Mouse (Mus musculus) megakaryocyte progenitor cell, adult 5-6 weeks (primary cell): ENCODE results near the gene Mki67. TPM values are rescaled to one million over a fixed set of nuclear protein-coding genes. Genes with fewer than 3 reads are reported as not detected.

Source experiments
- ATAC-seq: replicated peaks from 2 replicates; pipeline ENCODE4 v1.8.0; 2016; ENCODE audit warnings: mild to moderate bottlenecking, moderate TSS enrichment, inconsistent platforms; ENCODE audit not compliant: poor library complexity
- total RNA-seq, 2 experiments: library from RNA; stranded (forward) in 1 of 2; stranded (reverse) in 1 of 2; fragments of 157-497, 149-512 nt in 1 of 2; fragments of 200-1000 nt in 1 of 2; gene quantifications; 2 replicates each; pipeline versions ENCODE4 v1.2.3 to v1.2.4; 2015 to 2017

The Mki67 gene
- total RNA-seq, 2 experiments from 2014 or later = 247 to 403 TPM

GRCm38 (mm10) chr7:135676722-135677121 lies 39.4 kb downstream of the Mki67 start:
- ATAC-seq = no peak

GRCm38 (mm10) chr7:135673576-135673975 lies 42.6 kb downstream of the Mki67 start:
- ATAC-seq = no peak

GRCm38 (mm10) chr7:135668852-135669739 lies 47.1 kb downstream of the Mki67 start:
- peak; percentile 66 for ATAC-seq

GRCm38 (mm10) chr7:135666314-135666713 lies 49.8 kb downstream of the Mki67 start:
- peak; percentile 67 for ATAC-seq

GRCm38 (mm10) chr7:135664211-135664610 lies 52.0 kb downstream of the Mki67 start:
- ATAC-seq = no peak

DNA sequence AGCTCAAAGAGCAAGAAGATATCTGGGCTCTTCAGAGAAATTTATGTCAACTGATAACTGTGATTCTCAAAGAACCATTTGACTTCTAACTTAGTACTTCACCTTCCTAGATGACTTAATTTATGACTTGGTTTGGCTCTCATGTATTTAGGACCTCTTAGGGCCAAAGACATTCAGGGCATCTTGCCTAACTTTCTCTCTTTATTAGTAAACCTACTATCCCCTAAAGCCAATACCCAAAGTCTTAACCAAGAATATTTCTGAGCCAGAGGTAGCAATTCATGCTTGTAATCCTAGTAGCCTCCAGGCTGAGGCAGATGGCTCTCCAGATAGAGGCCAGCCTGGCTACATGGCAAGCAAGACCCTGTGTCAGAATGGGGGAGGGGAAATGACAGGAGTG lies 55.8 kb downstream of the Mki67 start:
- ATAC-seq = no peak

DNA sequence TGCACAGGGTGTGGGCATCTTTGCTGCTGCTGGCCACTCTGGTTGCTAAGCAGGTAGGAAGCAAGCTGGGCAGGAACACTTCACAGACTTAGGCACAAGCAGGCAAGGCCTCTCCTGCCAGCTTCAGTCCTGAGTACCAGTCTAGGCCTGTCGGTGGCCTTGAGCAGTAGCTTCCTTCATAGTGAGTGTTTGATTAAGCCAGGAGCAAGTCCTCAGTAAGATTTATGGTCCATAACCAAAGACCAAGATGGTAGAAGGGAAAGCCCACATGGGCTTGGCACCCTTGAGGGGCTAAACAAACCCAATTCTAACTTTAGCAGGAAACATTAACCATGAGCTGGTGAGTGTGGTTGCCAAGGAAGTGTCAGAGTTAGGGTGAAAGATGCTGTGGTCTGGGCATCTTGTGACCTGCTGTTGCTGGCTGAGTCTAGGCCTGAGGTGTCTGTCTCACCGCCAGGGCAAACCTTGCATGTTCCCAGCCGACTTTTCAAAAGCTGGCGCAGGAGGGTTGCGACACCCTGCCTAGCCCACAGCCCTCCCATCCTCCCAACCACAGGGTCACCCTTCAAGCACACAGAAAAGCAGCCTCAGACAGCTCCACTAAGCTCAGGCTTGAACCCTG lies 56.7 kb downstream of the Mki67 start:
- ATAC-seq = peak; percentile 77

GRCm38 (mm10) chr7:135658150-135658549 lies 58.0 kb downstream of the Mki67 start:
- no peak for ATAC-seq

- peak; percentile 56 for ATAC-seq
Measured at GRCm38 (mm10) chr7:135655113-135655512, 61.0 kb downstream of the Mki67 start.

DNA sequence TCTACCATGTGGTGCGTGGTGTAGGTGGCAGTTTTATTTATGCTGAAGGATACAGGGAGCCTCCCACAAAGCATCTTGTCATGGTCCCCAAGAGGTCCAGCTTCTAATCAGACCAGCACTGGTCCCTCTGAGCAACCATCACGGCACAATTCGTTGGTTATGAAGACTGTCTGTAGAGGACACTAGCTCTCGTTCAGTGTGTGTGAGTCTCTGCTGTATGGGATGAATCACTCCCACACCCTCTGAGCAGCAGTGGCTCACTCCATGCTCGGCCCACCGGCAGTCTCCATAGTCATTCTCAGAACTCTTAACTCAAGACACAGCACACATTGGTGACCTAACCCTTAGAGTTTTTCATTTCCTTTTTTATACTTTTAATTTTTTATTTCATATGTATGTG lies 61.9 kb downstream of the Mki67 start:
- no peak for ATAC-seq

GRCm38 (mm10) chr7:135653601-135654000 lies 62.6 kb downstream of the Mki67 start:
- no peak for ATAC-seq

GRCm38 (mm10) chr7:135652781-135653180 lies 63.4 kb downstream of the Mki67 start:
- no peak for ATAC-seq

DNA sequence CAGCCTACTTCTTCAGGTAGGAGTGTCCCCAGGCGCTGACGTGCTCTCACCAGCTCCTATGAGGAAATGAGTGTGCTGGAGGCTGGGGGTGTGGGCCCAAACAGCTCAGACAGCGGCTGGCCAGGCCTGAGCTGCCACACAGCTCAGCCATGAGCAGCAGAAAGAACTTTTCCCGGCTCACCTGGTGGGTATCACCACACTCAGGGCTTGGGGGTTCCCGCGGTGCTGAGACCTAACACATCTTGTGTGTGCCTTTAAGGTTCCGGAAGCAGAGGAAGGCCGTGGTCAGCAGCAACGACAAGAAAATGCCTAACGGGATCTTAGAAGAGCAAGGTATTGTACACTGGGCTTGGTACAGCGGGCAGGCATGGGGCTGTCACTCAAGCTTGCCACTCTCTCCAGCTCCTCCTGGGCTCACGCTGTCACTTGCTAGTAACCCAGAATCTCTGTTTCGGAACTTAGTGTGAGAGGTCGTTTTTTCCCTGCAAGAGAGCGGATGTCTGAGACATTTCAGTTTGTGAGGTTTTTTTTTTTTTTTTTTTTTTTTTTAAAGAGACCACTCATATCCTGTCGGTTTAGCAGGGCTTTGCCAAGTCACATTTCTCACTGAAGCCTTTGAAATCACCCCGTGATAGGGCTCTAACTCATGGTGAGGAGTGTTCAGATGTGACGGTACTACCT lies 64.2 kb downstream of the Mki67 start:
- peak; percentile 35 for ATAC-seq

- peak; percentile 49 for ATAC-seq
Measured at GRCm38 (mm10) chr7:135650061-135650460, 66.1 kb downstream of the Mki67 start.

DNA sequence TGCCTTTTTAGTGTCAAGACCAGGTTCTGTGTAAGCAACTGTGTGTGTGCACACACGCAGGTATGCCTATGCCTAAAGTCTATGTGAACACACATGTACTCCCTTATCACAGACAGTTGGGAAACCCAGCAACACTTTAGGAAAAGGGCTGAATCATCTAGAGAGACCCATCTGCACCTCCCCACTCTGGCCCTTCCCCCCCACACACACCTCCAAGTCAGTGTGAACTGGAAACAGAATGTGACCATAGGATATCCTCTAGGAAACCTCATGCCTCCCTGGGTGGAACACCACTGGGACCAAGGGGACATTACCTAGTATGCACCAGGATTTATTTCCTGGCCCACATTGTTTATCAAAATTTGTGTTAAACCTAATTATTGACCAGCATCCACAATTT lies 66.9 kb downstream of the Mki67 start:
- no peak for ATAC-seq

DNA sequence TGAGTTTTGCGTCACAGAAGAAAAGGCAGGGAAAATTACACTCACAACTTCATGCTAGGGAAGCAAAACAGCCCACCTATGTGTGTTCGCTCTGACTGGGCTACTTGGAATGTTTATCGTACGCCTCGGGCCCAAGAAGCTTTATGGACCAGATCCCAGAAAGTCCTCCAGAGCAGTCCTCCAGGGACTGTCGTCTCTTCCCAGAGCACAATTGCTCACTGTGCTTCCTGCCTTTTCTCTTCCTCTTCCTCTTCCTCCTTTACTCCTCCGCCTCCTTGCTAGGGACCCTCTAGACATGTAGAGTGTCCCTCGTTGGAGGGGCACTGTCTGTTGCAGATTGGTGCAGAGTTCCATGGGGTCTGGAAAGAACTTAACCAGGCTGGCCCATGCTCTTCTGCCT lies 67.3 kb downstream of the Mki67 start:
- ATAC-seq = no peak

GRCm38 (mm10) chr7:135646976-135647375 lies 69.2 kb downstream of the Mki67 start:
- no peak for ATAC-seq

- ATAC-seq = peak; percentile 62
Measured at GRCm38 (mm10) chr7:135644452-135644851, 71.7 kb downstream of the Mki67 start.

DNA sequence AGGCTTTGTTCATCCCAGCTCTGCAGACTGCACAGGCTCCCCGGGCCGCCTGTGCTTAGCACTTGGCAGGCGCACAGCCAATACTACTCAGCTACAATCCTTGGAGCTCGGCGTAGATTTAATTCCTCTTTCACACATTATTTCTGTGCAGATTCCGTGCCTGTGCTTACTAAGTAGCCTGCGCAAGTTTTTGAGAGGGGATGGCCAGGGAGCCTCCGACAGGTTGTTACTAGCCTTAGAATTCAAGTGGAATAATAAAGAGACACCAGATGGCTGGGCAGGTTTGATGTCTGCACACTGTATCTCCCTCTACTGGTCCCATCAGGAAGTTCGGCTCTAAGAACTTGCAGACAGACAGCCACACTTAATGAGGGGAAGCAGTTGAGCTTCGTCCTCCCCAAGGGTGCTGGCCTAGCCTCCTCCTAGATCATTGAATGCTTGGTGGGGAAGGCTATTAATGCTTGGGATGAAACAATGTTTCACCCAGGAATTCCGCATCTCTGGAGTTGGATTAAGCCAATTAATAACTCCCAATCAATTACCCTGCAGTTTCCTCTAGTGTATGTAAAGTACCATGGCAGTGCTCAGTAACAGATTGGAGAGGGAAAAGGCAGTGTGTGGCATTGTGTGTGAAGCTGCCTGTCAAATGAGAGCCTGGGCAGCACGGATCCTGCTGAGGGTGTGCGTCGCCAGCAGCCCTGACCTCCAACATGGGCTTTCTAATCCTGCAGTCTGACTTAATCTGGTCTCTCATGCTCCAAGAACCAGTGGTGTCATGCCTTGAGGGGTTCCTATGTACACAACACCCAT lies 74.3 kb downstream of the Mki67 start:
- peak; percentile 63 for ATAC-seq
